Comparison of ENCODE assay signal across 32 mouse cellular contexts in genomic region chr6:32045344-32045743, GRCm38 (mm10). TPM values are rescaled to one million over a fixed set of nuclear protein-coding genes. Genes with fewer than 3 reads are reported as not detected.
DNase-seq lines count a peak whose midpoint lies in the region; ATAC-seq lines count a peak whose summit lies in the region.
"Had no signal": no experiment of that assay in that cellular context is flagged by ENCODE, and none has a peak within 500 bp of the region (broad histone marks: within the 10 kb centered on the region; RNA-seq: fewer than 3 reads in every experiment).

No protein-coding gene starts in this region.

- no peaks in the 10 kb centered on the region for H3K27me3 ChIP-seq in forebrain, embryonic 13.5 days
- no peaks in the 10 kb centered on the region for H3K27me3 ChIP-seq in forebrain, embryonic 11.5 days (ENCODE audit: control insufficient read depth, insufficient read depth, low read length)
- no peaks in the 10 kb centered on the region for H3K27me3 ChIP-seq in forebrain, embryonic 16.5 days (replicated peaks; ENCODE audit: control insufficient read depth, insufficient read depth, low read length)
- H3K27me3 ChIP-seq: hindbrain, embryonic 15.5 days; intestine, embryonic 15.5 days; liver, embryonic 13.5 days had no signal

- peak overlapping the region; percentile 63 for H3K27ac ChIP-seq in forebrain, embryonic 13.5 days
- H3K27ac ChIP-seq in forebrain, embryonic 11.5 days (ENCODE audit: low read depth, low read length): no peak overlapping the region
- H3K27ac ChIP-seq in forebrain, embryonic 16.5 days (ENCODE audit: low read length): no peak overlapping the region
- H3K27ac ChIP-seq: heart, adult 2 months; hindbrain, embryonic 15.5 days; intestine, embryonic 15.5 days; liver, embryonic 13.5 days had no signal

- H3K4me1 ChIP-seq in forebrain, embryonic 13.5 days: peaks cover 11% of the 10 kb centered on the region; the same call in 1 of the 2 replicates
- no peaks in the 10 kb centered on the region for H3K4me1 ChIP-seq in forebrain, embryonic 11.5 days (replicated peaks; ENCODE audit: control insufficient read depth, insufficient read depth, low read length)
- peaks cover 10% of the 10 kb centered on the region; the same call in 1 of the 2 replicates for H3K4me1 ChIP-seq in forebrain, embryonic 16.5 days (replicated peaks; ENCODE audit: control insufficient read depth, insufficient read depth, low read length)
- H3K4me1 ChIP-seq: hindbrain, embryonic 15.5 days; intestine, embryonic 15.5 days; liver, embryonic 13.5 days; megakaryocyte, embryonic 14.5 days had no signal

- no peak overlapping the region for H3K4me3 ChIP-seq in forebrain, embryonic 13.5 days
- no peak overlapping the region for H3K4me3 ChIP-seq in forebrain, embryonic 11.5 days (ENCODE audit: low read depth, low read length)
- no peak overlapping the region for H3K4me3 ChIP-seq in forebrain, embryonic 16.5 days (replicated peaks; ENCODE audit: low read length)
- H3K4me3 ChIP-seq: heart, adult 2 months; hindbrain, embryonic 15.5 days; intestine, embryonic 15.5 days; liver, embryonic 13.5 days; megakaryocyte, embryonic 14.5 days had no signal

- H3K9me3 ChIP-seq in forebrain, embryonic 13.5 days (replicated peaks): no peaks in the 10 kb centered on the region
- no peaks in the 10 kb centered on the region for H3K9me3 ChIP-seq in forebrain, embryonic 11.5 days (ENCODE audit: control insufficient read depth, low read length)
- H3K9me3 ChIP-seq in forebrain, embryonic 16.5 days (ENCODE audit: control insufficient read depth, low read length): no peaks in the 10 kb centered on the region
- H3K9me3 ChIP-seq: hindbrain, embryonic 15.5 days; intestine, embryonic 15.5 days; liver, embryonic 13.5 days; megakaryocyte, embryonic 14.5 days had no signal

- H3K4me2 ChIP-seq in forebrain, embryonic 13.5 days: no peak overlapping the region
- no peak overlapping the region for H3K4me2 ChIP-seq in forebrain, embryonic 11.5 days (ENCODE audit: low read depth, low read length, severe bottlenecking)
- H3K4me2 ChIP-seq in forebrain, embryonic 16.5 days (ENCODE audit: low read length): no peak overlapping the region
- H3K4me2 ChIP-seq: hindbrain, embryonic 15.5 days; intestine, embryonic 15.5 days; liver, embryonic 13.5 days; lung, embryonic 14.5 days had no signal

- H3K9ac ChIP-seq in forebrain, embryonic 13.5 days: no peak overlapping the region
- no peak overlapping the region for H3K9ac ChIP-seq in forebrain, embryonic 11.5 days (ENCODE audit: low read length)
- H3K9ac ChIP-seq in forebrain, embryonic 16.5 days (replicated peaks; ENCODE audit: low read depth, low read length): no peak overlapping the region
- H3K9ac ChIP-seq: hindbrain, embryonic 15.5 days; intestine, embryonic 15.5 days; liver, embryonic 13.5 days; lung, embryonic 14.5 days had no signal

- no peak; the same call in 1 of the 2 replicates for ATAC-seq in forebrain, embryonic 13.5 days
- no peak for ATAC-seq in forebrain, embryonic 11.5 days (replicated peaks; ENCODE audit: low FRiP score)
- ATAC-seq in forebrain, embryonic 16.5 days: peak; percentile 49; the same call in 1 of the 2 replicates
- ATAC-seq in monocyte, adult 5-6 weeks (replicated peaks; ENCODE audit: insufficient number of reproducible peaks, low FRiP score, low TSS enrichment, poor library complexity, severe bottlenecking): no peak
- ATAC-seq: CD4-positive, CD25-positive, alpha-beta regulatory T cell, adult 4 months; intestine, embryonic 15.5 days had no signal

- DNase-seq in forebrain, embryonic 11.5 days (ENCODE audit: low spot score): no peak
- peak; percentile 53 for DNase-seq in MN1 (ENCODE audit: low spot score)
- DNase-seq in layer of hippocampus, adult 9-10 months (ENCODE audit: low spot score): peak; percentile 41
- DNase-seq in neural tube, embryonic 10.5 days (ENCODE audit: extremely low spot score, low spot score): no peak
- DNase-seq in spleen, adult 12 weeks (ENCODE audit: low spot score): no peak
- DNase-seq: adrenal gland, adult 2 months; cerebellum, adult 8-10 months; gastrocnemius, postnatal 25 days; heart, adult 2 months; heart, postnatal 4 days; kidney, adult 8-10 months; kidney, postnatal 10 days; liver, embryonic 13.5 days; lung, embryonic 14.5 days; midbrain, embryonic 14.5 days; thymus, adult 18-20 months; thymus, postnatal 36 days had no signal

- H3K36me3 ChIP-seq in forebrain, embryonic 13.5 days (ENCODE audit: poor library complexity, severe bottlenecking): no peaks in the 10 kb centered on the region
- H3K36me3 ChIP-seq in forebrain, embryonic 11.5 days (ENCODE audit: control insufficient read depth, insufficient read depth, low read length): no peaks in the 10 kb centered on the region
- no peaks in the 10 kb centered on the region for H3K36me3 ChIP-seq in forebrain, embryonic 16.5 days (ENCODE audit: control insufficient read depth, insufficient read depth)
- H3K36me3 ChIP-seq: hindbrain, embryonic 15.5 days; intestine, embryonic 15.5 days; liver, embryonic 13.5 days had no signal

RNA-seq across cellular contexts. Expression of gene 1700012A03Rik, which starts 4.7 kb away (rescaled TPM):
- not detected in 2 replicates for polyA plus RNA-seq in forebrain, embryonic 13.5 days (2015; fragmentation: Nextera tagmentation; extraction: Ambion mirVana)
- not detected in 2 replicates for polyA plus RNA-seq in forebrain, embryonic 11.5 days (2014; fragmentation: Nextera tagmentation; extraction: Ambion mirVana)
- polyA plus RNA-seq in forebrain, embryonic 16.5 days (2015; fragmentation: Nextera tagmentation; extraction: Ambion mirVana): not detected in 2 replicates
- not detected in 3 replicates for total RNA-seq in monocyte, adult 5-6 weeks (2017)
- total RNA-seq: adrenal gland, adult 2 months; gastrocnemius, postnatal 25 days; heart, adult 2 months; heart, postnatal 4 days; layer of hippocampus, postnatal 25 days; left cerebral cortex, postnatal 14 days had no signal
- polyA plus RNA-seq: adrenal gland, adult 2 months; CD4-positive, CD25-positive, alpha-beta regulatory T cell, adult 4 months; cortical plate, adult 2 months; embryonic facial prominence, embryonic 11.5 days; heart, adult 2 months; heart, embryonic 14.5 days; hindbrain, embryonic 15.5 days; intestine, embryonic 15.5 days; limb, embryonic 14.5 days; liver, embryonic 13.5 days; lung, embryonic 14.5 days; midbrain, embryonic 14.5 days; neural tube, embryonic 14.5 days; stomach, embryonic 16.5 days had no signal

Comparison
In these comparisons a context has a peak if more than half of its experiments do, and no peak if none do; other contexts are left out.
1. DNase-seq: peak in MN1 (single experiment) and layer of hippocampus, adult 9-10 months (single experiment); none in forebrain, embryonic 11.5 days (single experiment), neural tube, embryonic 10.5 days (single experiment) and spleen, adult 12 weeks (single experiment).